Mouse (Mus musculus): ENCODE results near the gene Pcnx2. TPM values are rescaled to one million over a fixed set of nuclear protein-coding genes. Genes with fewer than 3 reads are reported as not detected.

Gene Pcnx2
- polyA plus RNA-seq, 1 experiment: 0.01 TPM

DNA sequence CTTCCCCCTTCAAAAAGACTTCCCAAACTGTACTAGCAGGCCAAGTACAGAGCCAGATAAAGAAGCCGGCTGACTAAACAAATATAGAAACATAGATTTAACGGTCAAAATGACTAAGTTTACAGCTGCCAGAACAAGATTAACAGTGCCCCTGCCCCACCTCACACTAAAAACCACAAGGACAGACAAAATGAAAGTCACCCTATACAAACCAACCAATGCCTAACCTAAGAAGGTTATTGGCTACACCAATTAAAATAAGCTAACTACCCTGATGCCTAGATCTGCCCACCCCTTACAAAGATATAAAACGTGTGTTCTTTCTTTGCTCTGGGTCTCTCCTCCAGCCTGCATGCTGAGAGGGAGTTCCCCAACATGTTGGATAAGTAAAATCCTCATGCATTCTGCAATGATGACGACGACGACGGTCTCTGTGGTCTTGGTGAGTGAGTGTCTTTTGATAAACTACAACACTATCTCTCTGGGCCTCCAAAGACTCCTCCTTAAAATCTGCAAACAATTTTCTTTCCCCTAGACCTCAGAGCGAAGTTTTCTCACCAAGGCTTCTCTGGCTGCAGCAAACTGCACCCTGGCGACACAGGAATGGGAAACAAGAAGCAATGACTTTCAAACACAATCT lies 105.2 kb downstream of the Pcnx2 start:
- Histone ChIP-seq H3K4me2 (ENCODE audit: low read depth) (no peak overlapping the region), H3K79me2 (ENCODE audit: control insufficient read depth, insufficient read depth) (no peaks in the 10 kb centered on the region), H3K27me3 (ENCODE audit: control insufficient read depth, insufficient read depth, insufficient read length) (no peaks in the 10 kb centered on the region), H3K36me3 (ENCODE audit: control insufficient read depth, insufficient read depth) (no peaks in the 10 kb centered on the region), H3K4me3 (no peak overlapping the region), H3ac (ENCODE audit: control insufficient read depth, insufficient read length) (no peak overlapping the region)
- no peak for TF ChIP-seq REST (IDR thresholded peaks at IDR 0.05; ENCODE audit: insufficient read depth, insufficient read length)
- TF ChIP-seq MYOD1 (IDR thresholded peaks at IDR 0.05; ENCODE audit: control insufficient read depth in 1 of 3, insufficient read length in 2 of 3, low read depth in 2 of 3): no peak
- TF ChIP-seq MAX (IDR thresholded peaks at IDR 0.05; ENCODE audit: low read depth): no peak
- no peak for TF ChIP-seq POLR2A (IDR thresholded peaks at IDR 0.05; ENCODE audit: insufficient read length, low read depth)
- TF ChIP-seq POLR2AphosphoS2 (IDR thresholded peaks at IDR 0.05; ENCODE audit: insufficient read length, low read depth): no peak
- no peak for TF ChIP-seq E2F4 (IDR thresholded peaks at IDR 0.05; ENCODE audit: insufficient read depth)

DNA sequence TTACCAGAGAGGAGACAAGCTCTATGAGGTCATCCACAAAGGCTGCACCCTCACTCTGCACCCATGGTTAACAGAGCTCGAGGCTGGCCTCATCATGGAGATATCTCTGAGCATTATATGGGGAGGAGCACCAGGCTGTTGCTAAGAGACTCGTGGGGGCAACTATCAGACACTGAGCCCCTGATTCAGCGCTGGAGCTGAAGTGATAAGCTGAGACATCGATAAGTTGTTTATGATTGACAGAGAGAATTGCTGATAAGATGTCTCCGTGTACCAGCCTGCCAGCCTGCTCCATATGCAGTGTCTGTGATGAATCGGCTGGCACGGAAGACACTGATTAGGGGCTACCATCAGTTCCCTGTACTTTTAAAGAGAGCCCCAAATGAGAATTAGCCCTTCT lies 111.2 kb downstream of the Pcnx2 start:
- H3ac ChIP-seq (ENCODE audit: control insufficient read depth, insufficient read length): no peak overlapping the region
- no peak overlapping the region for H3K4me2 ChIP-seq (ENCODE audit: low read depth)
- no peaks in the 10 kb centered on the region for H3K79me2 ChIP-seq (ENCODE audit: control insufficient read depth, insufficient read depth)
- H3K27me3 ChIP-seq (ENCODE audit: control insufficient read depth, insufficient read depth, insufficient read length): no peaks in the 10 kb centered on the region
- TF ChIP-seq USF1 (IDR thresholded peaks at IDR 0.05; ENCODE audit: low read depth): no peak
- TF ChIP-seq CEBPB (IDR thresholded peaks at IDR 0.05; ENCODE audit: insufficient read depth, poor library complexity, severe bottlenecking): no peak
- no peak for TF ChIP-seq MYOG (IDR thresholded peaks at IDR 0.05; ENCODE audit: control insufficient read depth in 1 of 3, insufficient read depth in 1 of 3, insufficient read length in 2 of 3, low read depth in 2 of 3)
- TF ChIP-seq TCF12 (IDR thresholded peaks at IDR 0.05; ENCODE audit: insufficient read depth, poor library complexity, severe bottlenecking): no peak
- no peak for TF ChIP-seq E2F4 (IDR thresholded peaks at IDR 0.05; ENCODE audit: insufficient read depth)
- no peak for TF ChIP-seq TCF3 (IDR thresholded peaks at IDR 0.05; ENCODE audit: insufficient read length, low read depth)
- no peak for TF ChIP-seq MYOD1 (IDR thresholded peaks at IDR 0.05; ENCODE audit: control insufficient read depth in 1 of 3, insufficient read length in 2 of 3, low read depth in 2 of 3)
- TF ChIP-seq POLR2A (IDR thresholded peaks at IDR 0.05; ENCODE audit: insufficient read length, low read depth): no peak
- no peak for TF ChIP-seq REST (IDR thresholded peaks at IDR 0.05; ENCODE audit: insufficient read depth, insufficient read length)
- TF ChIP-seq MAX (IDR thresholded peaks at IDR 0.05; ENCODE audit: low read depth): no peak
- no peak for TF ChIP-seq SRF (IDR thresholded peaks at IDR 0.05; ENCODE audit: control insufficient read depth, insufficient read length, low read depth)
- H3K36me3 ChIP-seq (ENCODE audit: control insufficient read depth, insufficient read depth): no peaks in the 10 kb centered on the region
- H3K4me3 ChIP-seq: no peak overlapping the region

DNA sequence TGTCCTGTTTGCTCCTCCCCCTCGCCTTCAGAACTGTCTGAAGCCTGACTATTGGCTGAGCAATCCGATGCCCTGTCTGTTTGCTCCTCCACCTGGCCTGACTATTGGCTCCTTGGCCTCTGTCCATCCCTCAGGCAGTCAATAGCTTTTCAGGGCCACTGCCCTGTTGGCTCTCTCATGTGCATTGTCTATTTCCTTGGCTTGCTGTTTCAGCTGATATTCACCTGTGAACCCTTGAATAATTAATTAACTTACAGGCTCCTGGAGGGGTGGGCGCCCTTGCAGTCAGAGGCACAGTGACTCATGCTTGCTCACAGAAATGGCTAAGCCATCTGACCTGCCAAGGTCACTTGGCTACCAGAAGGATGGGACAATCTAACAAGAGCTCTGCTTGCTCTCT lies 116.0 kb downstream of the Pcnx2 start:
- no peak for TF ChIP-seq POLR2A (IDR thresholded peaks at IDR 0.05; ENCODE audit: insufficient read length, low read depth)
- TF ChIP-seq MYOG (IDR thresholded peaks at IDR 0.05; ENCODE audit: control insufficient read depth in 1 of 3, insufficient read depth in 1 of 3, insufficient read length in 2 of 3, low read depth in 2 of 3): no peak
- no peak for TF ChIP-seq SRF (IDR thresholded peaks at IDR 0.05; ENCODE audit: control insufficient read depth, insufficient read length, low read depth)
- TF ChIP-seq E2F4 (IDR thresholded peaks at IDR 0.05; ENCODE audit: insufficient read depth): no peak
- Histone ChIP-seq H3K27me3 (ENCODE audit: control insufficient read depth, insufficient read depth, insufficient read length) (no peaks in the 10 kb centered on the region), H3K36me3 (ENCODE audit: control insufficient read depth, insufficient read depth) (no peaks in the 10 kb centered on the region), H3K4me3 (no peak overlapping the region), H3K4me2 (ENCODE audit: low read depth) (no peak overlapping the region), H3K79me2 (ENCODE audit: control insufficient read depth, insufficient read depth) (no peaks in the 10 kb centered on the region), H3ac (ENCODE audit: control insufficient read depth, insufficient read length) (no peak overlapping the region)

DNA sequence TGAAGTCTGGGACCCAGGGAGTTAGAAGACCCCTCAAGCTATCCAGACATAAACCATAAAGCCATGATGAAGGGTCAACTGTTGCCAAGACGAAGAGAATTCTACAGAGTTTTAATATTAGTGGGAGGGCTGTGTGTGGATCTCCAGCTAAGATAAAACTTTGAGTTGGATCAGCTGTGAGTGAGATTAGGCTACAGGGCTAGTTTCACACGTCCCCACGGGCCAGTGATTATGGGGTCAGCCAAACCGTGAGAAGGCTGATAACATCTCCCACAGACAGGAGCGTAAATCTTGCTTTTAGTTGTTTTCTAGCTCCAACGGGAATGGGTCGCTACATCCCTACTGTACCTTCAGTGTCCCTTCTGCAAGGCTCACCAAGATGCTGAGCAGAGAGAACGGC lies 118.5 kb downstream of the Pcnx2 start:
- H3K27me3 ChIP-seq (ENCODE audit: control insufficient read depth, insufficient read depth, insufficient read length): no peaks in the 10 kb centered on the region
- H3K79me2 ChIP-seq (ENCODE audit: control insufficient read depth, insufficient read depth): no peaks in the 10 kb centered on the region
- TF ChIP-seq POLR2A (IDR thresholded peaks at IDR 0.05; ENCODE audit: insufficient read length, low read depth) (no peak), TCF3 (IDR thresholded peaks at IDR 0.05; ENCODE audit: insufficient read length, low read depth) (no peak), CEBPB (IDR thresholded peaks at IDR 0.05; ENCODE audit: insufficient read depth, poor library complexity, severe bottlenecking) (no peak), SRF (IDR thresholded peaks at IDR 0.05; ENCODE audit: control insufficient read depth, insufficient read length, low read depth) (no peak), MYOG (IDR thresholded peaks at IDR 0.05; ENCODE audit: control insufficient read depth in 1 of 3, insufficient read depth in 1 of 3, insufficient read length in 2 of 3, low read depth in 2 of 3) (no peak), MAX (IDR thresholded peaks at IDR 0.05; ENCODE audit: low read depth) (no peak), TCF12 (IDR thresholded peaks at IDR 0.05; ENCODE audit: insufficient read depth, poor library complexity, severe bottlenecking) (no peak), USF1 (IDR thresholded peaks at IDR 0.05; ENCODE audit: low read depth) (no peak), POLR2AphosphoS2 (IDR thresholded peaks at IDR 0.05; ENCODE audit: insufficient read length, low read depth) (no peak)
- no peak overlapping the region for H3ac ChIP-seq (ENCODE audit: control insufficient read depth, insufficient read length)
- no peak overlapping the region for H3K4me2 ChIP-seq (ENCODE audit: low read depth)
- H3K4me3 ChIP-seq: no peak overlapping the region
- H3K36me3 ChIP-seq (ENCODE audit: control insufficient read depth, insufficient read depth): no peaks in the 10 kb centered on the region

DNA sequence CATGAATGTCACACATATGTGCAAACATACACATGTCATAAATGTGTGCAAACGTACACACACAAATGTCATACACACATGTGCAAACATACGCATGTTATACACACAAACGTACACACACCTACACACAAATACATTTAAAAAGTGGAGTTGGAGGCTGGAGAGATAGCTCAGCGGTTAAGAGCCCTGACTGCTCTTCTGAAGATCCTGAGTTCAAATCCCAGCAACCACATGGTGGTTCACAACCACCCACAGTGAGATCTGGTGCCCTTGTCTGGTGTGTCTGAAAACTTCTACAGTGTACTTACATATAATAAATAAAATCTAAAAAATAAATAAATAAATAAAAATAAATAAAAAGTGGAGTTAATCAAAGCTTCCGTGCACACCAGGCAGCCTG lies 119.2 kb downstream of the Pcnx2 start:
- no peak overlapping the region for H3K4me3 ChIP-seq
- no peak overlapping the region for H3ac ChIP-seq (ENCODE audit: control insufficient read depth, insufficient read length)
- no peak overlapping the region for H3K4me2 ChIP-seq (ENCODE audit: low read depth)
- no peaks in the 10 kb centered on the region for H3K36me3 ChIP-seq (ENCODE audit: control insufficient read depth, insufficient read depth)
- H3K27me3 ChIP-seq (ENCODE audit: control insufficient read depth, insufficient read depth, insufficient read length): peaks cover 2% of the 10 kb centered on the region
- no peak for TF ChIP-seq MAX (IDR thresholded peaks at IDR 0.05; ENCODE audit: low read depth)
- TF ChIP-seq SRF (IDR thresholded peaks at IDR 0.05; ENCODE audit: control insufficient read depth, insufficient read length, low read depth): no peak
- H3K79me2 ChIP-seq (ENCODE audit: control insufficient read depth, insufficient read depth): no peaks in the 10 kb centered on the region

Data from myocyte (in vitro differentiated cells).